Mouse (Mus musculus): ENCODE data around the gene Id1. TPM values are rescaled to one million over a fixed set of nuclear protein-coding genes. Genes with fewer than 3 reads are reported as not detected.

The Id1 gene
- 76.1 and 92.4 TPM in 2 replicates for polyA plus RNA-seq (2015; fragmentation: Nextera tagmentation; extraction: Ambion mirVana)

GRCm38 (mm10) chr2:152736090-152736601 is at the start of gene Id1:
Gene Id1 (plus strand): TSS chr2:152736251.
- ATAC-seq: peak; percentile 52
- H3K27me3 ChIP-seq (replicated peaks; ENCODE audit: control insufficient read depth, insufficient read depth, low read length): no peaks in the 10 kb centered on the region
- H3K4me3 ChIP-seq (ENCODE audit: low read depth, low read length): peak within 1 kb of the TSS; percentile 60
- WGBS: under 1% methylated on average over 28 of the region's 28 CpGs
- peak within 1 kb of the TSS; percentile 70 for H3K27ac ChIP-seq (ENCODE audit: low read depth, low read length)
- TF ChIP-seq CTCF (IDR thresholded peaks at IDR 0.05; ENCODE audit: low read depth): no peak
- H3K9ac ChIP-seq (ENCODE audit: low read depth, low read length): peak within 1 kb of the TSS; percentile 87
- H3K4me1 ChIP-seq (replicated peaks; ENCODE audit: control insufficient read depth, insufficient read depth, low read length): peaks cover 10% of the 10 kb centered on the region; the same call in 1 of the 2 replicates
- peak within 1 kb of the TSS; percentile 68 for H3K4me2 ChIP-seq (replicated peaks; ENCODE audit: low read depth)
- H3K9me3 ChIP-seq (ENCODE audit: control insufficient read depth): no peaks in the 10 kb centered on the region
- H3K36me3 ChIP-seq (ENCODE audit: control insufficient read depth, insufficient read depth): no peaks in the 10 kb centered on the region

- ATAC-seq: no peak
Measured at GRCm38 (mm10) chr2:152686399-152686798, 49.7 kb upstream of the Id1 start.

GRCm38 (mm10) chr2:152686806-152687267 is 49.2 kb upstream of the Id1 start, which contains the start of gene Mcts2:
Gene Mcts2 (plus strand): TSS chr2:152687035.
- H3K27me3 ChIP-seq (replicated peaks; ENCODE audit: control insufficient read depth, insufficient read depth, low read length): no peaks in the 10 kb centered on the region
- TF ChIP-seq CTCF (IDR thresholded peaks at IDR 0.05; ENCODE audit: low read depth): no peak
- H3K4me1 ChIP-seq (replicated peaks; ENCODE audit: control insufficient read depth, insufficient read depth, low read length): no peaks in the 10 kb centered on the region
- WGBS: 55% methylated on average over 45 of the region's 45 CpGs
- peaks cover 74% of the 10 kb centered on the region for H3K36me3 ChIP-seq (ENCODE audit: control insufficient read depth, insufficient read depth)
- peak within 1 kb of the TSS; percentile 45 for H3K4me3 ChIP-seq (ENCODE audit: low read depth, low read length)
- H3K9ac ChIP-seq (ENCODE audit: low read depth, low read length): peak within 1 kb of the TSS; percentile 31; the same call in 1 of the 2 replicates
- peak; percentile 87 for ATAC-seq
- H3K9me3 ChIP-seq (ENCODE audit: control insufficient read depth): no peaks in the 10 kb centered on the region
- peak within 1 kb of the TSS; percentile 63 for H3K27ac ChIP-seq (ENCODE audit: low read depth, low read length)
- H3K4me2 ChIP-seq (replicated peaks; ENCODE audit: low read depth): peak within 1 kb of the TSS; percentile 61

More at GRCm38 (mm10) chr2:152686399-152686798, 49.7 kb upstream of the Id1 start:
- no peak for TF ChIP-seq CTCF (IDR thresholded peaks at IDR 0.05; ENCODE audit: low read depth)
- no peak overlapping the region for H3K4me3 ChIP-seq (ENCODE audit: low read depth, low read length)
- H3K4me1 ChIP-seq (replicated peaks; ENCODE audit: control insufficient read depth, insufficient read depth, low read length): no peaks in the 10 kb centered on the region
- no peak overlapping the region for H3K9ac ChIP-seq (ENCODE audit: low read depth, low read length)
- H3K27ac ChIP-seq (ENCODE audit: low read depth, low read length): peak overlapping the region; percentile 63; the same call in 1 of the 2 replicates
- 51% methylated on average over 12 of the region's 12 CpGs for WGBS
- H3K36me3 ChIP-seq (ENCODE audit: control insufficient read depth, insufficient read depth): peaks cover 78% of the 10 kb centered on the region
- H3K9me3 ChIP-seq (ENCODE audit: control insufficient read depth): no peaks in the 10 kb centered on the region
- no peaks in the 10 kb centered on the region for H3K27me3 ChIP-seq (replicated peaks; ENCODE audit: control insufficient read depth, insufficient read depth, low read length)
- H3K4me2 ChIP-seq (replicated peaks; ENCODE audit: low read depth): peak overlapping the region; percentile 10; the same call in 1 of the 2 replicates

GRCm38 (mm10) chr2:152691564-152692217 is 44.4 kb upstream of the Id1 start:
- H3K9ac ChIP-seq (ENCODE audit: low read depth, low read length): no peak overlapping the region
- H3K4me3 ChIP-seq (ENCODE audit: low read depth, low read length): no peak overlapping the region
- H3K4me2 ChIP-seq (replicated peaks; ENCODE audit: low read depth): no peak overlapping the region
- ATAC-seq: no peak
- peak; percentile 69 for TF ChIP-seq CTCF (IDR thresholded peaks at IDR 0.05; ENCODE audit: low read depth)
- H3K27me3 ChIP-seq (replicated peaks; ENCODE audit: control insufficient read depth, insufficient read depth, low read length): no peaks in the 10 kb centered on the region
- H3K4me1 ChIP-seq (replicated peaks; ENCODE audit: control insufficient read depth, insufficient read depth, low read length): no peaks in the 10 kb centered on the region
- 76% methylated on average over 7 of the region's 7 CpGs for WGBS
- H3K9me3 ChIP-seq (ENCODE audit: control insufficient read depth): no peaks in the 10 kb centered on the region
- peaks cover 61% of the 10 kb centered on the region for H3K36me3 ChIP-seq (ENCODE audit: control insufficient read depth, insufficient read depth)
- no peak overlapping the region for H3K27ac ChIP-seq (ENCODE audit: low read depth, low read length)

GRCm38 (mm10) chr2:152693233-152693632 is 42.8 kb upstream of the Id1 start:
- no peak; the same call in 1 of the 2 replicates for ATAC-seq
- peak overlapping the region; percentile 50 for H3K4me2 ChIP-seq (replicated peaks; ENCODE audit: low read depth)
- WGBS: 11% methylated on average over 9 of the region's 9 CpGs
- H3K36me3 ChIP-seq (ENCODE audit: control insufficient read depth, insufficient read depth): peaks cover 63% of the 10 kb centered on the region
- no peaks in the 10 kb centered on the region for H3K4me1 ChIP-seq (replicated peaks; ENCODE audit: control insufficient read depth, insufficient read depth, low read length)
- H3K9ac ChIP-seq (ENCODE audit: low read depth, low read length): peak overlapping the region; percentile 32
- H3K9me3 ChIP-seq (ENCODE audit: control insufficient read depth): no peaks in the 10 kb centered on the region
- TF ChIP-seq CTCF (IDR thresholded peaks at IDR 0.05; ENCODE audit: low read depth): peak; percentile 91
- H3K27me3 ChIP-seq (replicated peaks; ENCODE audit: control insufficient read depth, insufficient read depth, low read length): no peaks in the 10 kb centered on the region
- no peak overlapping the region for H3K27ac ChIP-seq (ENCODE audit: low read depth, low read length)
- no peak overlapping the region for H3K4me3 ChIP-seq (ENCODE audit: low read depth, low read length)

GRCm38 (mm10) chr2:152693735-152694134 is 42.3 kb upstream of the Id1 start:
- no peaks in the 10 kb centered on the region for H3K9me3 ChIP-seq (ENCODE audit: control insufficient read depth)
- ATAC-seq: no peak
- peaks cover 63% of the 10 kb centered on the region for H3K36me3 ChIP-seq (ENCODE audit: control insufficient read depth, insufficient read depth)
- no peaks in the 10 kb centered on the region for H3K27me3 ChIP-seq (replicated peaks; ENCODE audit: control insufficient read depth, insufficient read depth, low read length)
- H3K9ac ChIP-seq (ENCODE audit: low read depth, low read length): peak overlapping the region; percentile 32
- H3K4me2 ChIP-seq (replicated peaks; ENCODE audit: low read depth): peak overlapping the region; percentile 50
- 83% methylated on average over 13 of the region's 13 CpGs for WGBS
- H3K27ac ChIP-seq (ENCODE audit: low read depth, low read length): no peak overlapping the region
- H3K4me1 ChIP-seq (replicated peaks; ENCODE audit: control insufficient read depth, insufficient read depth, low read length): no peaks in the 10 kb centered on the region
- no peak for TF ChIP-seq CTCF (IDR thresholded peaks at IDR 0.05; ENCODE audit: low read depth)
- no peak overlapping the region for H3K4me3 ChIP-seq (ENCODE audit: low read depth, low read length)
